Mouse (Mus musculus): ENCODE results near the gene Cma2. TPM values are rescaled to one million over a fixed set of nuclear protein-coding genes. Genes with fewer than 3 reads are reported as not detected.
"Not testable (repeated sequence)": the region's sequence is repeated elsewhere in the genome, so short reads cannot be mapped to it uniquely, and the experiment has no call there.

Cma2 gene
- total RNA-seq, 2 experiments from 2014 or later: not detected

DNA sequence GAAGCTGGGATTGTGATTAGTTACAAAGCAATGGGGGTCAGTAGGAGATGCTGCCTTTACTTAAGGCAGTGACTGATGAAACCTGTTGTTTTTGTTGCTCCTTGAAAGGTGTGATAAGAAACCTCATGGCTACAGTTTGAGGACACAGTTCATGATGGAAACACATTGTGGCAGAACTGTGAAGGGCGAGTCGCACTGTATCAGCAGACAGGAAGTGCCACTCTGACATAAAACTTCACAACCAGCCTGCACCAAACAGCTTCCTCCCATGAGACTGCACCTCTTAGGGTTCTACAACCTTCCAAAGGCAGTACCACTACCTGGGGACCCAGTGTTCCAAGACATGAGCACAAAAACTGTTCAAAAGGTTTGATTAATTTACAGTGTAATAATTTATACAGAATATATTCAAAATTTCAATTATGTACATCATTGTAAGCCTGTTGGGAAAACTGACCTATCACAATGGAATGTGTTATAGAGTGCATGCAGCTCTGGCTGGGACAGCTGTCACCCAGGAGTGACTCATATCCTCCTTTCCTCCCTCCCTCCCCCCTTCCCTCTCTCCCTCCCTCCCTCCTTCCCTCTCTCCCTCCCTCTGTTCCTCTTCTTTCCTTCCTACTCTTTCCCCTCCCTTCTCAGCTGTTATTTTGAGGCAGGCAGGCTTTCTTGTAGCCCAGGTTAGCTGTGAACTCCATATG is 4.4 kb upstream of the Cma2 start:
- TF ChIP-seq CTCF (conservative IDR thresholded peaks at IDR 0.05): no peak
- Histone ChIP-seq H3K27ac (no peak overlapping the region), H3K4me3 (no peak overlapping the region)

DNA sequence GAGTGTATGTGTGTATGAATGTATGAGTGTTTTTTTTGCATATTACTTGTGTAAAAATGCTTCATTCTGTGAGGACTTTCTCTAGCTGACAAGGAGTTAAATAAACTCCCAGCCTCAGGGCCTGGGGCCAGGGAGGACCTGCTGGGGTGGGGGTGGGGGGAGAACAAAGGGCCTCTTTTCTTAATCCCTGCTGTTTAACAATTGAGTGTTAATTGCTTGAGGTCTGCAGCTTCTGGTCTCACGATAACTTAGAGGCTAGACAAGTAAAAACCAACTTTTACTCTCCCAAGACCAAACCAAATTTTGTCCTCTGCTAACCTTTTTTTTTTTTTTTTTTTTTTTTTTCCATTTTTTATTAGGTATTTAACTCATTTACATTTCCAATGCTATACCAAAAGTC is 12.5 kb downstream of the Cma2 start:
- TF ChIP-seq CTCF (conservative IDR thresholded peaks at IDR 0.05): no peak
- DNase-seq (ENCODE audit: low spot score in 2 of 2): no peak
- H3K4me3 ChIP-seq: no peak overlapping the region
- H3K27ac ChIP-seq: no peak overlapping the region

More for the DNA sequence above, 4.4 kb upstream of the Cma2 start:
- DNase-seq (ENCODE audit: low spot score in 2 of 2): no peak

DNA sequence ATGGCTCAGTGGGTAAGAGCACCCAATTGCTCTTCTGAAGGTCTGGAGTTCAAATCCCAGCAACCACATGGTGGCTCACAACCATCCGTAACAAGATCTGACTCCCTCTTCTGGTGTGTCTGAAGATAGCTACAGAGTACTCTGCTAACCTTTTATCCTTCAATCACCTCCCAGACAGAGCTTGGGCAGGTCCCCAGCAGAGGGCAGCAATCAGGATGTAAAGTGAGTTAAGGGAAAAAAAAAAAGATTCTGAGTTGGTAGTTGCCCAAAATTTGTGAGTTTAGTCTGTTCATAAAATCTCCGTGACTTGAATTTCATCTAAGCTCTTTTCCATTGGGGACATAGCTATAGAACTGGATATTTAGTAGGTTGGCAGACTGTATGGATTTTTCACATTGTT is 13.1 kb downstream of the Cma2 start:
- H3K4me3 ChIP-seq; DNase-seq (ENCODE audit: low spot score in 2 of 2); H3K27ac ChIP-seq: not testable (repeated sequence)
- peak; percentile 53 for TF ChIP-seq CTCF (conservative IDR thresholded peaks at IDR 0.05)

DNA sequence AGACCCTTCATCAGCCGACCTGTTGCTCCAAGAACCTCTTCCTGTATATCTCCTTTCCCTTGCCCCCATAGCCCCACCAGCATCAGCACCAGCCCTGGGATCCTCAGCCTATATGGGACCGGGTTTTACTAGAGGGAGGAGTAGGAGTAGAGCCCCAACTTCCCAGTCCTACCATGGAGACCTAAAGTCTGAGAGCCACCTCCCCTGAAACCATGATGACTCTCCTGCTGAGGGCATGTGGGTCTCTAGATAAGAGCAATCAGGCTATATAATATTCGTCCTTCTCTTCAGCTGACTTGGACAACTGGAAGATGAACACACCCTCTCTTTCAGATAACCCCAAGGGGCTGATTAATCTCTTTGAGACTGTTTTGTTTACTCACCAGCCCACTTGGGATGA is 36.7 kb downstream of the Cma2 start:
- DNase-seq (ENCODE audit: low spot score in 2 of 2); H3K27ac ChIP-seq; H3K4me3 ChIP-seq: not testable (repeated sequence)

DNA sequence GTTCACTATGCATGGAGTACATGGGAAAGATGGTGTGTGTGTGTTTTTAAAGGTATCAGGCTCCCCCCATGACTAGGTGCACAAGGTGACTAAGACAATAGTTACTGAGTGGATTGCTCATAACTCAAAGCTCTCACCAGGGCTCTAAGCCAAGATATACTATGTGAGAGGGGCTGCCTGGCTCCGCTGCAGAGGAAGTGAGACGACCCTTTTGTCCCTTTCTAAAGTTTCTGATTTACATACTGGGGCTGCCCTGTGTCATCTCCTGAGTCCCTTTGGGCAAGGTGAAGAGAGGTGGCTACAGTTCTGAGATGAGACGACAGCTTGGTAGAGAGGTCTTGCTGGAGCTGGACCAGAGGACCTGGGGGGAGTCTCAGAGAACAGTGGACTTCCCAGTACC is 62.4 kb downstream of the Cma2 start:
- Histone ChIP-seq H3K4me3 (no peak overlapping the region), H3K27ac (no peak overlapping the region)
- DNase-seq (ENCODE audit: low spot score in 2 of 2): no peak
- TF ChIP-seq CTCF (conservative IDR thresholded peaks at IDR 0.05): no peak

DNA sequence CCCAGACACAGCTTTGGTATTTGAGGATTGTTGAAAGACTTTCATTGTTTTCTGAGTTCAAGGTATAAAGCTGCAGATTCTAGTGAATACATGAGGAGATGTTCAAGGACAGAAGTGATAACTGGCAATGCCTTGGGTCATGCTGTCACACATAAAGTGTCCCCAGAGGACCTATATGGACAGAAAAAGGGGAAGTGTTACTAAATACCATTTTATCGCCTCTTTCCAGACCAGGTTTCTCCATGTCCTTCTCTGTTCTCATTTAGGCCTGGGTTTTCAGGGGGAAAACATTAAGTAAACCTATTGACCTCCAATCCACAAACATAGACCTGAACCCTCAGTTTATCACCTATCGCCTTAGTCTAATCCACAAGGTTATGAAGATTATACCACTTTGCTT is 63.1 kb downstream of the Cma2 start:
- no peak for DNase-seq (ENCODE audit: low spot score in 2 of 2)
- no peak overlapping the region for H3K4me3 ChIP-seq
- no peak for TF ChIP-seq CTCF (conservative IDR thresholded peaks at IDR 0.05)
- no peak overlapping the region for H3K27ac ChIP-seq

DNA sequence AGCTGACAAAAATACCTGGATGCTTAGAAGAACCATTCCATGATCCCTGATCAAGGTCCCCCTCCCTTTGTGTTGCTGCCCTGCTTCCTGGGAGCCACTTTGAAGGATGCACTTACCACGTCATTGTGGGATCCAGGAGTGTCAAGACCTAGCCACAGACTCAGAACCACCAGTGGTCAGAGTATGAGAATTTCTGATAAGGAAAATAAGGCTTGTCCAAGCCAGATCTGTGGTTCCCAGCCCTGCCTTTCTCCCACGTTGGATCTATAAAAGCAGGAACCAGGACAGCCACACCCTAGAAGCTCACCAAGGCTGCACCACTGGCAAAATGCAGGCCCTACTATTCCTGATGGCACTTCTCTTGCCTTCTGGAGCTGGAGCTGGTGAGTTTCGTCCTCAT is 66.9 kb downstream of the Cma2 start, which contains the start of gene Mcpt1:
Gene Mcpt1, plus strand, starts transcription at position 301 of the 400 bp plus-strand sequence.
- not testable (repeated sequence) for H3K4me3 ChIP-seq; H3K27ac ChIP-seq; DNase-seq (ENCODE audit: low spot score in 2 of 2)

DNA sequence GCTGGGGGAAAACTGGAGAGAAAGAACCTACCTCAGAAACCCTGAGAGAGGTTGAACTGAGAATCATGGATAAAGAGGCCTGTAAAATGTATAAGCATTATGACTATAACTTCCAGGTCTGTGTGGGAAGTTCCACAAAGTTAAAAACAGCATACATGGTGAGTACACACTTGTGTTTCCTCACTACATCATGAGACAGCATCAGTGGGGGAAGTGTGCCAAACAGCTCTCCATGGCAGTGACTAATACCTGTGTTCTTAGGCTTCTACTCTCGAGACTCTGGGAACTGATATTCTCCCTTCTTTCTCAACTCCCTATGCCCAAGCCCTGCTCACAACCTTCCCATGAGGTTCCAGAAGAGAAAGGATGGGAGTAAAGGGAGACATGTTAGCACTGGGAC is 68.7 kb downstream of the Cma2 start:
- no peak for DNase-seq (ENCODE audit: low spot score in 2 of 2)
- Histone ChIP-seq H3K27ac (no peak overlapping the region), H3K4me3 (no peak overlapping the region)
- no peak for TF ChIP-seq CTCF (conservative IDR thresholded peaks at IDR 0.05)

DNA sequence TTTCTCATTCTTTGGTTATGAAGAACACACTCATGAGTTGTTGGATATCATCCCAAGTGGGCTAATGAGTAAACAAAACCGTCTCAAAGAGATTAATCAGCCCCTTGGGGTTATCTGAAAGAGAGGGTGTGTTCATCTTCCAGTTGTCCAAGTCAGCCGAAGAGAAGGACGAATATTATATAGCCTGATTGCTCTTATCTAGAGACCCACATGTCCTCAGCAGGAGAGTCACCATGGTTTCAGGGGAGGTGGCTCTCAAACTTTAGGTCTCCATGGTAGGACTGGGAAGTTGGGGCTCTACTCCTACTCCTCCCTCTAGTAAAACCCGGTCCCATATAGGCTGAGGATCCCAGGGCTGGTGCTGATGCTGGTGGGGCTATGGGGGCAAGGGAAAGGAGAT is 70.5 kb downstream of the Cma2 start:
- not testable (repeated sequence) for H3K4me3 ChIP-seq; DNase-seq (ENCODE audit: low spot score in 2 of 2)

More for the DNA sequence above, 70.5 kb downstream of the Cma2 start:
- not testable (repeated sequence) for H3K27ac ChIP-seq

Other genes starting within 250 kb of the Cma2 start
- gene Tgm1, start 237.1 kb upstream of the Cma2 start, total RNA-seq (2021): not detected
- gene Rabggta, start 228.7 kb upstream of the Cma2 start, total RNA-seq (2021): 10 to 100 TPM; 44.9 to 49.5 TPM
- 10 to 100 TPM; 82.4 to 91.1 TPM for gene Dhrs1, start 205.3 kb upstream of the Cma2 start, total RNA-seq (2021)
- gene Nop9, start 205.3 kb upstream of the Cma2 start, total RNA-seq (2021): 10 to 100 TPM; 11.8 to 13.1 TPM
- gene Cideb, start 192.5 kb upstream of the Cma2 start, total RNA-seq (2021): 1 to 10 TPM; 1.4 to 1.6 TPM
- under 1 TPM in 1 of 2 experiments, not detected in 1; 0.22 TPM for gene Ltb4r2, start 189.6 kb upstream of the Cma2 start, total RNA-seq (2021)
- gene Ltb4r1, start 185.0 kb upstream of the Cma2 start, total RNA-seq (2021): not detected
- gene Adcy4, start 166.9 kb upstream of the Cma2 start, total RNA-seq (2021): 1 to 10 TPM; 4.4 to 5.6 TPM
- gene Ripk3, start 162.1 kb upstream of the Cma2 start, total RNA-seq (2021): 1 to 10 TPM; 1.2 to 2.9 TPM
- 1 to 10 TPM; 2.6 TPM for gene Nfatc4, start 127.8 kb upstream of the Cma2 start, total RNA-seq (2021)
- gene Nynrin, start 97.0 kb upstream of the Cma2 start, total RNA-seq (2021): 1 to 10 TPM; 7.9 to 8.9 TPM
- under 1 TPM; 0.32 to 0.54 TPM for gene Cbln3, start 66.6 kb upstream of the Cma2 start, total RNA-seq (2021)
- gene Khnyn, start 66.0 kb upstream of the Cma2 start, total RNA-seq (2021): 10 to 100 TPM; 13.2 to 14.7 TPM
- 10 to 100 TPM; 63.5 to 78.7 TPM for gene Sdr39u1, start 50.7 kb upstream of the Cma2 start, total RNA-seq (2021)
- under 1 TPM in 1 of 2 experiments, not detected in 1; 0.69 TPM for gene Cma1, start 6.3 kb upstream of the Cma2 start, total RNA-seq (2021)
- not detected for gene Mcpt1, start 67.0 kb downstream of the Cma2 start, total RNA-seq (2021)
- gene Mcpt9, start 79.5 kb downstream of the Cma2 start, total RNA-seq (2021): not detected
- not detected for gene Mcpt2, start 91.1 kb downstream of the Cma2 start, total RNA-seq (2021)
- gene Mcpt4, start 111.3 kb downstream of the Cma2 start, total RNA-seq (2021): under 1 TPM; 0.54 to 1.00 TPM
- gene Mcpt8, start 134.3 kb downstream of the Cma2 start, total RNA-seq (2021): not detected
- not detected for gene Ctsg, start 151.6 kb downstream of the Cma2 start, total RNA-seq (2021)
- gene Gzme, start 169.6 kb downstream of the Cma2 start, total RNA-seq (2021): not detected
- not detected for gene Gzmd, start 181.6 kb downstream of the Cma2 start, total RNA-seq (2021)
- not detected for gene Gzmg, start 208.6 kb downstream of the Cma2 start, total RNA-seq (2021)
- not detected for gene Gzmn, start 223.6 kb downstream of the Cma2 start, total RNA-seq (2021)